Mouse (Mus musculus) lung, adult 18-20 months (tissue): ENCODE measurements at regions not wholly inside any gene's neighbourhood (a gene's known extent, or its start where the extent isn't known, plus 50 kb on each side); places are given as distances from the start of the nearest gene placed in this dataset.

ENCODE experiments used
- DNase-seq, 2 experiments: peaks; one replicate each; pipeline ENCODE4 v3.0.0; 2022; ENCODE audit warnings: mixed read lengths in 2 of 2

- DNase-seq: no peak
Observed at GRCm38 (mm10) chr7:74687303-74688115, 132.9 kb upstream of the Slco3a1 start.

- peak; percentile 29 to 67 for DNase-seq
Observed at GRCm38 (mm10) chr7:74683979-74684378, 129.4 kb upstream of the Slco3a1 start.

- DNase-seq: no peak
Observed at GRCm38 (mm10) chr7:74673626-74674295, 119.2 kb upstream of the Slco3a1 start.

- DNase-seq: peak; percentile 21 to 59
Observed at GRCm38 (mm10) chr7:74669110-74669509, 114.5 kb upstream of the Slco3a1 start.

GRCm38 (mm10) chr7:74667106-74667505, 112.5 kb upstream of the Slco3a1 start:
- no peak for DNase-seq

- DNase-seq: no peak
Observed at GRCm38 (mm10) chr7:74663820-74664219, 109.2 kb upstream of the Slco3a1 start.

GRCm38 (mm10) chr7:74647310-74647709, 92.7 kb upstream of the Slco3a1 start:
- DNase-seq: peak in 1 of 2 experiments; percentile 8

- no peak for DNase-seq
Observed at GRCm38 (mm10) chr7:74640171-74640570, 85.6 kb upstream of the Slco3a1 start.

GRCm38 (mm10) chr7:74632217-74632616, 77.6 kb upstream of the Slco3a1 start:
- DNase-seq: no peak

- no peak for DNase-seq
Observed at GRCm38 (mm10) chr7:74628799-74629468, 74.4 kb upstream of the Slco3a1 start.
